Mouse (Mus musculus): ENCODE measurements around the gene Nxpe2.
"Not testable (repeated sequence)": the region's sequence is repeated elsewhere in the genome, so short reads cannot be mapped to it uniquely, and the experiment has no call there.

Gene Nxpe2

DNA sequence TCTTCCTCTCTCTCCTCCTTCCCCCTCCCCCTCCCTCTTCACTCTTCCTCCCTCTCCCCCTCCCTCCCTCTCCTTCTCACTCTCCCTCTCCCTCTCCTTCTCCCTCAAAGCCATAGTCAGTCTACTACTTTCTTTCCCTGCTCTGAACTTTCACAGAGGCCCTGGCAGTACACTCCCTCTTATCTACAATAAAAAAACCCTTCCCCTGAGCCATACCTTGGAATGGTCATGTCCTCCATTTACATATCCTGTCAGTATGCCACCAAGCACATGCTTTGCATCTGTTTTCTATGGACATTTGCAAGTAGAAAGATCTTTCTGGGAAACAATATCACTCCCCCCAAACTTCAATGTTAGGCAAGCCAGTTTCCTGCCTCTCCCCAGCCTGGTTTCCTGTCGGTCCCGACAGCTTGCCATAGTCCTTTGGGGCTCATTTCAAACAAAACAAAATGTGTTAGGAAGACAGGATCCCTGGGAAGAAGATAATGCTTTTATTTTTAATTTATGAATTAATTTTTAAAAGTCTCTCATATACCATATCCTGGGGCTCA, at the start of gene Nxpe2:
Nxpe2 (minus strand) TSS at position 307 of the 551 bp plus-strand sequence.
- DNase-seq (ENCODE audit: low spot score in 2 of 2): no peak

DNA sequence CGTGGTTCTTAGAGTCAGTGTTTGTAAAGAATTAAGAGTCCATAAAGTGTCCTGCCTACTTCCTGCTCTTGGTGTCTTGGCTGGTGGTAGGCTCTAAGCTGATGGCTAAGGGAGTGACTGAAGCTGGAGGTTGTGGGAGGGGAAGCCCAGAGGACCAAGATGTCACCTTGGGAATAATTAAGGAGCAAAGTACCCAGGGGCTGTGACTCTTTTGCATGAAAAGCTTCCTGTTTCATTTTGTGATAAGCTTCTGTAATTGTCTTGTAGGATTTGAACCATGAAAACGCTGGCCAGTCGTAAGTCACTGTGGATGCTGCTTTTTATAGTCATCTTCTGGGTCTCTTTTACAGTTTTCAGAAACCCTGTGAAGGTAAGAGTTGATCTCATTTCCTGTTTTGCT, 36.7 kb upstream of the Nxpe2 start:
- DNase-seq (ENCODE audit: low spot score in 2 of 2): no peak

DNA sequence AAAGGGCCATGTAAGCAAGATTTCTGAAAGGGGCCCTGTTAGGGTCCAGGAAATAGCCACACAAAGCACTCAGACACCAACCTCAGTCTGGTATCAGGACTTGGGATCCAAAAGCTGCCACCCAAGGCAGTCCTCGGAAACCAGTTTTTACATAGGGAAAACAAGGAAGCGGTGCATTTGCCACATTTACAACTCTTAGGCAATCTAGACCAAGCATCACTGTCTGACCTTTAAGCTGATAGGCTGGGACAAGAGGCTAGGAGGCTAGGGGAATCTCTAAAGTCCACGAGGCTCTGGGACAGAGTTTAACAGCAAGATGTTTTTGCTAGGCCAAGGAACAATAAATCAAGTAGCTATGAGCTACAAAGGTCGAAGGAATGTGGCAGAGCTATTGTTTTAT, 35.2 kb upstream of the Nxpe2 start:
- no peak for DNase-seq (ENCODE audit: low spot score in 2 of 2)

DNA sequence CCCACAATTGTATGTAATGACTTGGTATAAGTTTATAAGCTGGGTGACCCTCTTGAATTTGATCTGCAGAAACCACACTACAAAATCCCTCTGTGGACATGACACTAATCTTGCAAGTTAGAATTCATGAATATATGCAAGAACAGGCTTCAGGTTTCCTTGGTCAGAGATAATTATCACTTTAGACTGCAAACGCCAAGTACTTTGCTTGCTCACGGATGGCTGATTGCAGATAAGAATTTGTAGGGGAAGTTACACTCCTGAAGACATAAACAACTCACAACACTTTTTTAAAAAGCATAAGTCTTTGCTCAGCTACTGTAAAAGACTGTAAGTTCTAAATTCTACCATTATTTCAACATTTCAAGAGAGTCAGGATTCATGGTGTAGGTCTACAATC, 21.1 kb upstream of the Nxpe2 start:
- DNase-seq (ENCODE audit: low spot score in 2 of 2): no peak

DNA sequence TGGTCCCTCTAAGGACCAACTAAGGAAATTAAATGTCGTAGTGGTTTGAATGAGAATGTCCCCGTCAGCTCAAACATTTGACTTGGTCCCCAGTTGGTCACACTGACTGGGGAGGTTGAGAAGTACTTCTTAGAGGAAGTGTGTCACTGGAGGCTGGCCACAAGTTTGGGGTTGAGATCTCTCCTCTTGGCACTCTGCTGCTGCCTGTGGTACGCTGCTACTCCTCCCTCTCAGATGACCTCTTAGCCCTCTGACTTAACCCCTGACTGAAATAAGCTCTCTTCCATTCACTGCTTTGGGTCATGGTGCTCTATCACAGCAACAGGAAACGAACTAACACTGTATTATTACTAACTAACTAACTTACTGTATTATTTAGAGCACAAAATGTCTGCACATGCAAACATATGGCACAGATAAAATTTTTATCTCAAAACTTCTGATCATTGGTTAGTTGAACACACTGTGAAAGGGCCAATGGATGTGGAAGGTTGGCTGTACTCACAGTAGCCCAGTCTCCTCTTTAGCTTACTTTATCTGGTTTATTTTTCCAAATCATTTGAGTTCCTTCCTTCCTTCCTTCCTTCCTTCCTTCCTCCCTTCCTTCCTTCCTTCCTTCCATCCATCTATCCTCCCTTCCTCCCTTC, 20.1 kb upstream of the Nxpe2 start:
- DNase-seq (ENCODE audit: low spot score in 2 of 2): no peak

DNA sequence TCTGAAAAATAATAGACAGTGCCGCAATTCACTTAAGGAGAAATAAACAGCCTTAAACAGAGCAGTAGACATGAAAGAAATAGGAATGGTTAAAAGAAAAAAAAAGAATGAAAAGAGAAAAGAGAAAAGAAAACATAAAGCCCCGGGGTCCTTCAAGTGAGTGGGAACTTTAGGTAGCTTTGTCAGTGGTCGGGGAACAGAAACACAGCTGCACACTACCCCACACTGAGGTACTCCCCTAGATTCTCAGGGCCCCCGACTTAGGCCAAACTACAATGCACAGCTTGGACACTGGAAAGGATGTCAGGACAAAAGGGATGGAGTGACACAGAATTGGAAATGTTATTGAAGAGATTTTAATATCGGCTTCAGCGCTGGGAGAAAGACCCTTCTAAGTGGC, 9.5 kb upstream of the Nxpe2 start:
- DNase-seq (ENCODE audit: low spot score in 2 of 2): no peak

DNA sequence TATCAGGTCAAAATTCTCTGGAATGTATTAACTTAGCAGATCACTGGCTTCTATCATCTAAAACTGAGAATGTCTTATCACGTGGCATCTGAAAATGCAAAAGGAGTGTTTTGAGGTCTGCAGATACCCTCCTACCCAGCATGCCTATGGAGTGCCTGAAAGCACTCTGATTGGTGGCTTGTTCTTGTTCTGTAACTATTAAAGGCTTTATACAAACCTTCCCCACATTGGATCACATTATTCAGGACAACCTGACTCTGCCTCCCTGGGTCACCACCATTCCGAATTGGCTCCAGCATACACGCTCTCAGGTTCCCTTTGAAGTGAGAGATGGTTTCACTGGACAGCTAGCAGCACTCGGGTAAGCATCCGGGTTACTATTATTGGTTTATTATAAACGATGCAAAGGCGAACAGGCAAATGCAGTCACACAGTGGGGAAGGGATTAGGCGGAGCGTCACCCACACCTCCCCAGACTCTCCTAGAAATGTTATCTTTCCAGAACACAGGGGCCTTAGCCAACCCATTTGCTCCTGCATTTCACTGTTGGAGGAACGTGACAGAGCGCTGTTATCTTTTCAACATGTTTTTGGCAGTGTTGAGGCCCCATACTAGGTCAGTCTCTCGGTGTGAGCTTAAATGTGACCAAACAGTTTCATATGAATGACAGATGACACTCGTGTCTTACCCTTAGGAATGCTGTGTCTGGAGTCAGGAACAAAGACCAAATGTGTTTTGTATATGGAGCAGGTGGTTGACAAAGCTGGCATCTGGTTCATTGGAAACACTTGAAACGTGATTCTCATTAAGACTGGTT, 8.8 kb upstream of the Nxpe2 start:
- DNase-seq (ENCODE audit: low spot score in 2 of 2): no peak

DNA sequence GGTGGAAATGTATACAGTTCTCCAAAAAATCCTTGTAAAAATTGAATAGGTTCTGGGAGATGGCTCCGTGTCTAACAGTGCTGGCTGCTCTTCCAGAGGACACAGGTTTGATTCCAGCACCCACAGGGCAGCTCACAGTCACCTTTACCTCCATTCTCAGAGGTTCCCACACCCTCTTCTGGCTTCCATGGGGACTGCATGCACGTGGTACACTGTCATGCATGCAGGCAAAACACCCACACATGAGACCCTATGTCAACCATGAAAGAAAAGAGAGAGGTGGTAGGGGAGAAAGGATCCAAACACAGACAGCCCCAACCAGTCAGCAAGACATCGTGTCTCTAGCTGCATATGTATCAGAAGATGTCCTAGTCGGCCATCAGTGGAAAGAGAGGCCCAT, 7.6 kb upstream of the Nxpe2 start:
- DNase-seq (ENCODE audit: low spot score in 2 of 2): no peak

DNA sequence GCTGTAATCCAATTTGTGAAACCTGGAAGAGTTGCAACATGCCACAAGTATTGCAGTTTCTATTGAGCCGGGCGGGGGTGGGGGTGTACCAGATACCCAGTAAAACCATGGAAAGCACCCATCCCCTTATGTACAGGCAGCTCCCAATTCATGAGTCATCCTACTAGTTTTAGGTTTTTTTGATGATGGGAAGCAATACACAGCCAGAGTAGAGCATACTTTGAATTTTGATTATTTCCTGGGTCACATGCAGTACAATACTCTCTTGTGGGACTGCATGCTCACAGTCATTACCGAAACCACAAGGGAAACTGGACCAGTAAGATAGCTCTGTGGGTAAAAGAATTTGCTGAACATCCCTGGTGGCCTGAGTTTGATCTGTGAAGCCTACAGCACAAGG, 3.8 kb upstream of the Nxpe2 start:
- DNase-seq (ENCODE audit: low spot score in 2 of 2): no peak

DNA sequence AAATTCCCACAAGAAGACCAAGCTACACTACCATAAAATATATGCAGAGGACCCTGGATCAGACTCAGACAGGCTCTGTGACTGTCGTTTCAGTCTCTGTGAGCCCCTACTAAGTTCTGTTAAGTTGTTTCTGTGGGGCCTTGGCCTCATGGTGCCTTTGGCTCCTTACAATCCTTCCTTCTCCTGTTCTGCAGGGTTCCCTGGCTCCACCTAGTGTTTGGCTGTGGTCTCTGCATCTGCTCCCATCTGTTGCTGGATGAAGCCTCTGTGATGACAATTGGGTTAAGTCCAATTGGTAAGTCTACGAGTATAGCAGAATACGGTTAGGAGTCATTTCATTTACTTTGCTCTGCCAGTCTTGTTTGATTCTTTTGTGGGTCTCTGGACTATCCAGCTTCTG, 1.5 kb upstream of the Nxpe2 start:
- DNase-seq (ENCODE audit: low spot score in 2 of 2): peak; percentile 60 to 76

DNA sequence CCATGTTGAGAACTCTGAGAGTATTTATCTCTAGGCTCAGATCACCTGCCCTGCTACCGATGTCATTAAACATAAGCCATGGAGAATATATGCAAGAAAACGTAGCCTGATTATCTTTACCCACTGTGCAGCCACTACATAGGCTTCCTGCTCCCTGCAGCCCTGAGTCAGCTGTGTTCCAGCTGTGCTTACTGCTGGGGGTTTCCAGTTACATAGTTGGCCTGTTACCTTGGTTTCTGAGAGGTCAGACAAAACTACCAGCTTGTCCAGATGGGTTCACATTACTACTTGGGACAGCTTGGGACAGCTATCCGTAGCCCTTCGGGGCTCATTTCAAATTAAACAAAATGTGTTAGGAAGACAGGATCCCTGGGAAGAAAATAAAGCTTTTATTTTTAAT, 868 bp upstream of the Nxpe2 start:
- no peak for DNase-seq (ENCODE audit: low spot score in 2 of 2)

DNA sequence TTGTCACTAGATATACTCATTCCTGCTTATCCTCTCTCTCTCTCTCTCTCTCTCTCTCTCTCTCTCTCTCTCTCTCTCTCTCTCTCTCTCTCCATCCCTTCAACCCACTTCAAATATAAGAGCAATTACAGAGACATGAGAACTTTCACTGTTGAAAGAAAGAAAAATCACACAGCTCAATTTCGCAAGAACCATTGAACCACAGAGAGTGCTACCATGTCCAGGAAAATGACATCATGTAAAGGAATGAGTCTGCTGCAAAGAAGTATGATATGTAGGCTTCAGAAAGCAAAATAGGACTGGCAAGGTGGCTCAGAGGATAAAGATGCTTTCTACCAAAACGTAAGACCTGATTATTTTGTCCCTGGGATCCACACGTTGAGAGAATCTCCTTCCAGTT, 7.4 kb downstream of the Nxpe2 start:
- no peak for DNase-seq (ENCODE audit: low spot score in 2 of 2)

DNA sequence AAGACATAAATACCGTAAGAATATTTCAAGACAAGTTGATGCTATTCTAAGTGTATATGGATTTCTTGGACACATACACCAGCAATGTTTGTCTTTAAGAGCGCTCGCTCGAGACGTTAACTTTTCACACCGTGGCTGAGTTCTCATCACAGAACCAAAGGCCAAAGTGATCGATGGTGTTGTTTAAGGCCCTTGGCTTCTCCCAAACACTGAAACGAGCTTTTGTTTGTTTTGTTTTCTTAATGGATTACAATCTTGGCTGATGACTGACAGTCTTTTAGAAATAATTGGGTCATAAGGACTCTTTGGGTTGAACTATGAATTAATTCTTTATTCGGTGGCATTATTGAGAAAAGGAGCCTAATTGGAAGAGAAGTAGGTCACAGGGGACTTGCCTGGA, 7.8 kb downstream of the Nxpe2 start:
- no peak for DNase-seq (ENCODE audit: low spot score in 2 of 2)

DNA sequence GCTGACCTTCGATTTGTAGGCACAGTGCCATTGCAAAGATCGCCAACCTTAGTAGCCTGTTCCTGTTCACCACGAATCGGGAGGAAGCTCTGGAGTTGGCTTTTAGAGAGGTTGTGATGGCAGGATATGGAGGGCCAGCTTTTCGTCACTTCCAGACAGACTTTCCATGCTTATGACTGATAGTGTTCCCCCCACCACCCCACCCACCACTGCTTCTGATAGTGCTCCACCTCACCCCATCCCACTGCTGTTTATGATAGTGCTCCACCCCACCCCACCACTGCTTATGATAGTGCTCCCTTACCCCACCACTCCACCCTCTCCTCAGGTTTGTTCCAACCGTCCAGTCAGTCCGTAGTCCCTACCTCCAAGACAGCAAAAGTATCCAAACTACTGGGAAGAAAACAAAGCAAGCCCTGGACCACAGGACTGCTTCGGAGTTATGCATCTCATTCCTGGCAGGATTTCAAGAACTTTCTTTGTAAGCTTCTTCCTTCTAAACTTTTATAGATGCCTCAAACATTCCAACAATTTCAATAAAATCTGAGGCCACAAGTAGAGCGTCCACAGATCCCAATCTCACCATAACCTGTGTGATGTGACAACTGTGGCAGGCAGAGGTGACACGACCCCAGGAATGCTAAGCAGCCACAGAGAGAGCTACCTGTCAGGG, 12.4 kb downstream of the Nxpe2 start:
- DNase-seq (ENCODE audit: low spot score in 2 of 2): no peak

DNA sequence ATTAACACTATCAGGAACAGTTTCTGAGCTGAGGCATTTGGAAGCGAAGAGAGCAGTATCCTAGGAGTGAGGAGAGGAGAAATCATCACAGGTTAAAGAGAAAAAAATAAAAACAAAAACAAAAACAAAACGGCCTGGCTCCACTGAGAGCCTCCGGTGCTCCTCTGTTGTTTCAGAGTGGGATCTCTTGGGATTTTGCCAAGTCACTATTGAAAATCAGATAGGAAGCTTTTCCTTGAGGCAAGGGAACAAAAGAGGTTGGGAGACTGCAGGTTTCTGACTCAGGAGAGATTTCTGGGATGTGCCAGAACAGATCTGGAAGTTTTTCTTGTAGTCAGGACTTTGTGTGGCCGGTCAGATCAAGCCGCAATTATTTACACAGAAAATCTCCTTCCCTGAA, 13.7 kb downstream of the Nxpe2 start:
- DNase-seq (ENCODE audit: low spot score in 2 of 2): no peak

DNA sequence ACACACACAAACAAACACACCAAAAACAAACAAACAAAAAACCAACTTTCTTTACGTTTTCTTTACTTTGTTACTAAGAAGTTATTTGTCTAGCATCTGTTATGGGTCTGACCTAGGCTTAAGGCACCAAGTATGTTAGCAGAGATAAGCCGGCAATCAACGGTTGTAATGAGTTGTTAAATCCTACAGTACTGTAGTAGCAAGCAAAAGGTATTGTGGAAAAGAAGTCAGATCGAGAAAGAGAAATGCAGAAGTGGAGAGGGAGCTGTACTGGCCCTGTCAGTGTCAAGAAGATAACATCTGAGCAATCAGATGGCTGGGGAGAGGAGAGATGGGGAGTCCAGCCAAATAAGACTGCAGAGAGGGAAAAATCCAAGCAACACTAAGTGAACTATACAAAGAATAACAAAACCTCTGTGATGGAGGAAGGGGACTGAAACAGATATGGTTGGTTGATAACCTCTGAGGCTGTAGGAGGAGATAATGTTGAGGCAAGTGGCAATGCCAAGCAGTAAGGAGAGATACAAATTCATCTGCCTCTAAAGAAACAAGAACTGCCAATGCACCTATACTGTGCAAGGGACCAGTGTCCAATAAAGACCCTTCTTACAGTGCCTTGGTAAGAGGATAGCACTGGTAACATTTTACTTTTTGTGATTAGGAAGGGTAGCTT, 14.3 kb downstream of the Nxpe2 start:
- DNase-seq (ENCODE audit: low spot score in 2 of 2): no peak

DNA sequence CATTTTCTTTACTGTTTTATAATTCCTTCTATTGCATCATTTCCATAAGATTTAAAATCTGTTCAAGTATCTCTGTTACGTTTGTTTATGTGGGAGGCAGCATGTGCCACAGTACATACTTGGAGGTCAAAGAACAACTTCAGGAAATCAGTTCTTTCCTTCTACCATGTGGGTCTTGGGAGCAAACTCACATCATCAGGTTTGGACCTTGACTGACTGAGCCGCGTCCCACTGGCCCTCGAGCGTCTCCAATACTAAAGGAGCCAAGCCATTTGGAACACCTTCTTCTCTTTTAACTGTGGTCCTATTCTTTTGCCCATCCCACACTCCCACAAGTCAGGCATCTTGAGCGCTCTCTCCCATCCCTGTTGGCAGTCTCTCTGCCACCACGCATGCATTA, 23.7 kb downstream of the Nxpe2 start:
- no peak for DNase-seq (ENCODE audit: low spot score in 2 of 2)

DNA sequence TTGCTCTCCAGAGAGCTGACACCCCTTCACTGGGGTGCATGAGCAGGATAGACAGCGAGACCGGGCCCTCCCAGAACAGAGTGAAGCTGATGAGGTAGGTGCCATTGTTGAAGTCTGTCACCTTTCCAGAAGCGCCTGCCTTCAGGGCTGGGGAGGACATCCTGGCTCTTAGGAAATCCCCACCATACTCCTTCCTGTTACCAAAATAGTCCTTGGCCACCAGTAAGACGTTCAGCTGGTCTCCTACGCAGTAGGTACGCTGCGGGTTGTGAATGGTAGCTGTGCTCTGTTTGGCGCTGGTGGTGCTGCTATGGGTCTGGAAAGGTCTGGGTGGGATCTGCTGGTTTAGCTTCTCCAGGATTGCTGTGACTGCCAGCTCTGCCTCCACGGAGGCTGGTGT, 26.9 kb downstream of the Nxpe2 start:
- DNase-seq (ENCODE audit: low spot score in 2 of 2): no peak

DNA sequence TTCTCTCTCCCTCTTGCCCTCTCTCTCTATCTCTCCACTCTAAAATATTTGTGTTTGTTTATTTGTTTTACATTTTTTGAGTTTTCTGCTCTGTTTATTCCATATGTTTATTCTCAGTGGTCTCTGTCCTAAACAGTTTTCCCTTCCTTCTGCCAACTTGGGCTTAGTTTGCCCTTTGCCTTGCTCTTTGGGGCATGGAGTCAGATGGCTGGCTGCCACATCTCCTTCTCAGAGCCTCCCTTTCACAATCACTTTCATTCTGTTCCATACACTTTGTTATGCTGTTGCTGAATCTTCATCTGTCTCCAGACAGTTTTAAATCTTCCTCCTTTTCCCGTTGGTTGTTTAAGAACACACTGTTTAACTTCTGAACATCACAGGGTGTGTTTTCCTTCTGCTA, 37.4 kb downstream of the Nxpe2 start:
- DNase-seq (ENCODE audit: low spot score in 2 of 2): no peak

DNA sequence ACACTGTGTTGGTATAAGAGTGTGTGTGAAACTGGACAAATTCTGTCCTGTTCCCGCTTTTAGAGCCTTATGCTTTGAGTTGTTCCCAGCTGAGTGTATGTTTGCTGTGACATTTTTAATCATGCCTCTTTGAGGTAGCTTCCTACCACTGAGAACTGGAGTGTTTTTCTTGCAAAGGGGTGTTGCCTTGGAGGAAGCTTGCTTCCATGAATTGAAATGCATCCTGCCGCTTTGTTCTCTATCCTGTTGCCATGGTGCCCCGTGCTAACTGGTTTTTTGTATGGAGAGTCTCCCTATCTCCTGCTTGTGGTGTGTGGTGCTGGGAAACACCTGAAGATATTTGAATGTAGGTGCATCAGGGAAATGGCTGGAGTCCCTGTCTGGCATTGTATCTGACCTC, 39.1 kb downstream of the Nxpe2 start:
- peak; percentile 61 to 77 for DNase-seq (ENCODE audit: low spot score in 2 of 2)

DNA sequence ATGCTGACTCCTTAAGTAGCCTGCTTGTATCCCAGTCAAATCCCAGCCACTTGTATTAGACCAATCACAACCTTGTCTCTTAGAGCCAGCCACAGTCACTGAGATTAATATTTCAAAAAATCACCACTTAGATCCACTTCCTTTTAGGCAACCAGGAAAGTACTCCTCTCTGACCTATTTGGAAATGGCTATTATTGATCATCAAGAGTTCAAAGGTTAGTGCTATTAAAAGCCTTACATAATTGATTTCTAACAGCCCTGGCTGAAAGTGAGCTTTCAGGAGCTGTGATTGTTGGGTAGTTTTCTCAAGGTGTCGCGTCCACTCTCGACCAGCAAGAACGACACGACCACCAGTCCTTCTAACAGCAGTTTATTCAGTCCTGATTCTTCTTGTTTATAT, 42.0 kb downstream of the Nxpe2 start:
- DNase-seq (ENCODE audit: low spot score in 2 of 2): no peak

DNA sequence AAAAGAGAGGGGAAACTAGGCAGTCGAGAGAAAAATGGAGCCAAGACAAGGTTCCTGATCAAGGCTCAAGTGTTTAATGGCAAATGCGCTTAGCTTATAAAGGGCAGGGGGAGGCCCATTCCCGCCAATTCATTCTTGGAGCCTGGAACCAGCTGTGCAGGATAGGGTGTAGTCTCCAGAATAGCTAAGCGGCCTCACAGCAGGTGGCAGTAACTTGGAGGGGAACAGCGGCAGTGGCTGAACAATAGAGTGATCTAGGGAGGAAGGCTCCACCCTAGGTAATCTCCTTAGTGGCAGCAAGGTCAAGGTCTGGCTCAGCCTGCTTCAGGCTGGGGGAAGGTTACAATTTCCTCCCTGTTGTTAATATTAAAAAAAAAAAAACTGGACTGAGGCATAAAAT, 49.7 kb downstream of the Nxpe2 start:
- not testable (repeated sequence) for DNase-seq (ENCODE audit: low spot score in 2 of 2)
